Mouse (Mus musculus) mature B cell (primary cell): ENCODE measurements around the gene Adcy10.

ENCODE experiments used
- in situ Hi-C: fragments of 300-500 bp; cut with MboI; formaldehyde crosslinking; loops from 2 replicates; pipeline ENCODE4 v1.14.3; 2019

The Adcy10 gene

GRCm38 (mm10) chr1:165484688-165485233 is at the start of gene Adcy10:
TSS of gene Adcy10 (plus strand) at chr1:165485183.
- in situ Hi-C loops = no loop called here

DNA sequence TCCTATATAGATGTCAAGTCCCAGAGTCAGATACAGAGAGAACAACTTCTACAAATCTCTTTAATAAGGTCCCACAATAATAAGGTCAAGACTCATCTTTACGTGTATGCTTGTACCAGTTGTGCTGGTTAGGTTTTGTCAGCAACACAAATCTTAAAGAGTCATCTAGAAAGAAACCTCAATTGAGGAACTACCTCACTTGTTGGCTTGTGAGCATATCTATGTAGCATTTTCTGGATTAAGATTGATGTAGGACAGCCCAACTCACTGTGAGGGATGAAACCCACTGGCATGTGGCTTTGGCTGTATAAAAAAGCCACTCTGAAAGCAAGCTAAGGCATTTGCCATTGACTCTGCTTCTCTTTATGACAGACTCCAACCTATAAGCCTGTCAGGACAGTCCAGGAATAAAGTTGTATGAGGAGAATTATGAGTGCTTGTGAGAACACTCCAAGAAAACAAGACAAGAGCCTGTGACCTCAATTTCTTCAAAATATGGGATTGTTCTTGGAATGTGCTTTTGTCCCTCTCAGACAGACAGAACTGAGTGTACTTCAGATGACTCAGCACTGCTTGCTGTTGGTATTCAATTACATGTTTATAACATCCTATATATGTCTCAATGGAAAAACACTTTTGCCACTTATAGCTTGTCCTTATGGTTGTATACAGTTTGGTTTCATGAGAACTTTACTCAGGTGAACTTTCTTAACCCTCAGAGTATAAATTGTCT is 46.5 kb upstream of the Adcy10 start:
- in situ Hi-C loops = no loop called here

- in situ Hi-C loops = no loop called here
Observed at GRCm38 (mm10) chr1:165440788-165441187, 44.2 kb upstream of the Adcy10 start.

- in situ Hi-C loops = no loop called here
Observed at GRCm38 (mm10) chr1:165441201-165441600, 43.8 kb upstream of the Adcy10 start.

DNA sequence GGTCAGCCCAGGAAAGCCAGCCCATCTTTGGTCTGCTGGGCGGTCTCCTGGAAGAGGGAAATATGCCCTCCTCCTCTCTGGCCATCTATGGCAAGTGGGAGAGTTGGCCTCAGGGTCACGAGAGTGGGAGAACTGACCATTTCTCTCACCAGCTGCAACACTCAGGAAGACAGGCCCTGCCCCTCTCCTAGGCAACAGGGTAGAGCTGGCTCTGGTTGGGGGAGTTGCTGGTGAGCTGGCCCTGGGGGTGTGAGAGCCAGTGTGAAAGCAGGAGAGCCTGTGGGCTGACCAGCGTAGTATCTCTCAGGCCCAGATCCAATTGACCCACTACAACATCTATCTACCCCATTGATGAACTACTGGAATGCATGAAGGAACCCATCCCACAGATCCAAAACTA is 43.3 kb upstream of the Adcy10 start:
- in situ Hi-C loops = no loop called here

- in situ Hi-C loops = no loop called here
Observed at GRCm38 (mm10) chr1:165459041-165459502, 25.9 kb upstream of the Adcy10 start.

- in situ Hi-C loops = no loop called here
Observed at GRCm38 (mm10) chr1:165459503-165460181, 25.3 kb upstream of the Adcy10 start.

GRCm38 (mm10) chr1:165460360-165460800 is 24.6 kb upstream of the Adcy10 start, which contains the start of the genes Dcaf6 and Mpc2:
TSS of gene Dcaf6 (minus strand) at chr1:165460475.
TSS of gene Mpc2 (plus strand) at chr1:165460637.
- in situ Hi-C loops = no loop called here

- in situ Hi-C loops = no loop called here
Observed at GRCm38 (mm10) chr1:165460801-165461377, 24.1 kb upstream of the Adcy10 start.

DNA sequence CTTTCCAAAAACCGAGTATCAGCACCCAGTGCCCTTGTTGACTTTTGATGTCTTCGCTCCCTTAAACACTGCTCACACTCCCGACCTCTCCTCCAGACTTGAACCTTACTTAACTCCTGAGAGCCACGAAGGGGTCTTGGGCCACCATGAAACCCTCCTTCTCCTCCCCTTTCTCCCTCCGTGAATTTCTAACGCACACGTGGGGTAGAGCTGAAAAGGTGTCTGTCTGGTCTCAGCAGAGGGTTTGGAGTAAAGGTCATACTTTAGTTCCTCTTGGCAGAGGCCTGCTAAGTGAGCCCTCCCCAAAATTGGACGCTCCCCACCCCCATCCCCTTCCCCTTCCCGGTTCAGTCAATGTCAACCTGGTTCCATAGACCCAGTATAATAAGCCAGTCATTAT is 23.3 kb upstream of the Adcy10 start:
- in situ Hi-C loops = no loop called here

- in situ Hi-C loops = no loop called here
Observed at GRCm38 (mm10) chr1:165462861-165463260, 22.1 kb upstream of the Adcy10 start.

DNA sequence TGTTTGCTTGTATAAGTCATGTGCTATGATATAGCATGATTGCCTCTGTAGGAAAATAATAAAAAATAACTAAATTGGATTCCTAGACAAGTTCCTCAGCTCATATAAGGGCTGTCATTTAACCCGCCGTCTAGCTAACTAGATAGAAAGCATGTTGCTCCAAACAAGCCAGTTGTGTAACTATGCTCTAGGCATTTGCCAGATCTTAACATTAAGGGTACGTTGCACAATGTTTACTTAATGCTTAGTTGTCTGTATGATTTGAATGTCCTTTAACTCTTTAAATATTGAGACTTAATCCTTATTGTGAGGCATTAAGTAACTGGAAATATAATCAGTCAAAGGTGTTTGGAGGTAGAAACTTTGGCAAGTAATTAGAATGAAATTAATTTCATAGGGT is 20.4 kb upstream of the Adcy10 start:
- in situ Hi-C loops = no loop called here

DNA sequence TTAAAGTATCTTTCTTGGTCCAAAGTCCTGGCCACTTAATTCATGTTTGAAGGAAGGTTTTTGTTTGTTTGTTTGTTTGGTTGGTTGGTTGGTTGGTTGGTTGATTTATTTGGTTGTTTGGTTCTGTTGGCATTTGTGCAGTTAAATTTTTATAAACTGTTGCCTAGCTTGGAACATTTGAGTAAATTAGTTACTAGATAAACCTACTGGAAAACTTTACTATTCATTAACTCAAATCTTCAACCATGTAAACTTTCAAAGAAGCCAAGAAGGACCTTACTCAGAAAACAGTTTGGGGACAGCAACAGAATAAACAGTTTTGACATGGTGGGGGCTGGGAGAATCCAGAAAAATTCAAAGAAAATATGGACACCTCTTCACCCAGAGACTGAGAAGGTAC is 16.0 kb upstream of the Adcy10 start:
- in situ Hi-C loops = no loop called here

DNA sequence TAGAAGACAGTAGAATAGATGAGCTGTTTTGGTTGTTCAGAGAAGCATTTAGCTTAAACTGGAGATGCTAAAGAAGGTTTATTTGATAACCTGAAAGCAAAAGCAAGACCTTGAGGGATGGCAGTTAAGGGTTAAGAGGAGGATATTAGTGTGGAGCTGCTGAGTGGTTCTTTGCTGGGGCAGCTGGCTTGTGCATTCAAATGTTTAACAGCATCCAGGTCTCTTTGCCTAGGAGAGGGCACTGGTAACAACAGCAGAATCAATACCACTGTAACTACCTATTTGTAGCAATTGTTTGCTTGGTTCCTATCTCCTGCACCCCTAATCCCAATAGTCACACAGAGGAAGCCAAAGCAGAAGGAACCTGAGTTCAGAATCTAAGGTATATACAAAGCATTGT is 15.3 kb upstream of the Adcy10 start:
- in situ Hi-C loops = no loop called here

GRCm38 (mm10) chr1:165471490-165471889 is 13.5 kb upstream of the Adcy10 start:
- in situ Hi-C loops = no loop called here

DNA sequence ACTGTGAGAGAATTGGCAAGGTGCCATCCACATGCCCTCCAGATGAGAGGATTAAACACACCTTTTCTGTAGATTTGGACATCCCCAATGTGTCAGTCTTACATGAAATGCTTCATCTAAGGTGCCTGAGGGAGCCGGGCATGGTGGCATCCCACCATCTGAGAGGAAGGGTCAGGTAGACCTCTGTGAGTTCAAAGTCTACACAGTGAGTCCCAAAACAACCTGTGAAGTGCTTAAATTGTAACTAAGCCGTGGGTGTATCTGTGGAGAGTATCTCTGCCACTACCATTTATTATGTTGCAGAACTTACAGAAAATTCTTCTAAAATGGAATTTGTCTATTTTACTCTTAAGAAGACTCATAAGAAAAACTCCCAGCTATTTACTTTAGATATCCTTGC is 1.1 kb downstream of the Adcy10 start:
- in situ Hi-C loops = no loop called here

GRCm38 (mm10) chr1:165489197-165489596 is 4.2 kb downstream of the Adcy10 start:
- in situ Hi-C loops = no loop called here

GRCm38 (mm10) chr1:165498856-165499255 is 13.9 kb downstream of the Adcy10 start:
- in situ Hi-C loops = no loop called here

GRCm38 (mm10) chr1:165503307-165504024 is 18.5 kb downstream of the Adcy10 start:
- in situ Hi-C loops = no loop called here

DNA sequence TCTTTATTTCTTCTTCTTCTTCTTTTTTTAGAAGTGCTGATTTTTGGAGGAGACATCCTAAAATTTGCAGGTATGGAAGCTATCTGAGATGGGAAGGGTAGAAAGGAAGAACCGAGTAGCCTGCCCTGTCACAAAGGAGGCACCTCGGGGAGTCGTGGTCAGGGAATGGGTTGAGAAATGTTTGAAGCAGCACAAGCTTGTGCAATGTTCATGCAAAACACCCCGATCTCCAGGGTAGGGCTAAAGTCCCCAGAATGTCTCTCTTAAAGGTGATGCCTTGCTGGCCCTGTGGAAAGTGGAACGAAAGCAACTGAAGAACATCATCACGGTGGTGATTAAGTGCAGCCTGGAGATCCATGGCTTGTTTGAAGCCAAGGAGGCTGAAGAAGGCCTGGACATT is 21.3 kb downstream of the Adcy10 start:
- in situ Hi-C loops = no loop called here

- in situ Hi-C loops = no loop called here
Observed at GRCm38 (mm10) chr1:165510161-165510560, 25.2 kb downstream of the Adcy10 start.

- in situ Hi-C loops = no loop called here
Observed at GRCm38 (mm10) chr1:165520716-165521115, 35.7 kb downstream of the Adcy10 start.
